Mouse (Mus musculus) forebrain, embryonic 10.5 days (tissue): ENCODE measurements around the gene Gja5. TPM values are rescaled to one million over a fixed set of nuclear protein-coding genes. Genes with fewer than 3 reads are reported as not detected.

Source experiments
- DNase-seq: peaks from one replicate; pipeline ENCODE4 v3.0.0-alpha.2; 2017; ENCODE audit warnings: low spot score; ENCODE audit errors: extremely low spot score
- H3K27ac ChIP-seq: fragments of 300-500 bp; sonication (generic); 2 replicates; pipeline ENCODE4 v1.5.1; 2016; ENCODE audit warnings: mild to moderate bottlenecking
- H3K27me3 ChIP-seq: fragments of 300-500 bp; sonication (generic); 2 replicates; pipeline ENCODE4 v1.6.1; 2016; ENCODE audit warnings: mild to moderate bottlenecking; ENCODE audit not compliant: poor library complexity, severe bottlenecking
- H3K36me3 ChIP-seq: fragments of 300-500 bp; sonication (generic); replicated peaks from 2 replicates; pipeline ENCODE4 v1.6.1; 2016; ENCODE audit warnings: mild to moderate bottlenecking, moderate library complexity
- H3K4me1 ChIP-seq: fragments of 300-500 bp; sonication (generic); 2 replicates; pipeline ENCODE4 v1.6.1; 2016
- H3K4me3 ChIP-seq: fragments of 300-500 bp; sonication (generic); 2 replicates; pipeline ENCODE4 v1.5.1; 2016; ENCODE audit warnings: mild to moderate bottlenecking, moderate library complexity
- H3K9me3 ChIP-seq: fragments of 300-500 bp; sonication (generic); 2 replicates; pipeline ENCODE4 v1.6.1; 2016; ENCODE audit warnings: mild to moderate bottlenecking, moderate library complexity
- WGBS: fragments of 180-500 bp; shearing (Covaris S2); methylation state at CpG from one replicate; pipeline ENCODE4 v1.1.7; 2016; 5-methylcytosine and 5-hydroxymethylcytosine counted together
- polyA plus RNA-seq: library from polyadenylated mRNA; unstranded; fragments of >200 nt; fragmentation: Nextera tagmentation; extraction: Ambion mirVana; gene quantifications from 2 replicates; pipeline ENCODE4 v1.2.1, GENCODE M21; 2016

Gene Gja5
- polyA plus RNA-seq, 1 experiment from 2014 or later = 4.5 TPM

- DNase-seq = no peak
- Histone ChIP-seq H3K27ac (no peak overlapping the region), H3K4me3 (no peak overlapping the region), H3K27me3 (no peaks in the 10 kb centered on the region), H3K4me1 (peaks cover 16% of the 10 kb centered on the region), H3K9me3 (0 out of 2 replicates have a peak, but pooled peaks cover 5% of the 10 kb centered on the region), H3K36me3 (no peaks in the 10 kb centered on the region)
- 90% methylated on average over 2 of the region's 2 CpGs for WGBS
Observed at GRCm38 (mm10) chr3:96942706-96943105, 38.2 kb downstream of the Gja5 start.

- no peaks in the 10 kb centered on the region for H3K36me3 ChIP-seq
- H3K4me3 ChIP-seq = no peak overlapping the region
- no peak for DNase-seq
- 70% methylated on average over 14 of the region's 14 CpGs for WGBS
- H3K9me3 ChIP-seq = no peaks in the 10 kb centered on the region
- H3K4me1 ChIP-seq = no peaks in the 10 kb centered on the region; the same call in 1 of the 2 replicates
- H3K27me3 ChIP-seq = no peaks in the 10 kb centered on the region
- no peak overlapping the region for H3K27ac ChIP-seq
Observed at GRCm38 (mm10) chr3:96953489-96954233, 49.2 kb downstream of the Gja5 start.

- no peaks in the 10 kb centered on the region for H3K36me3 ChIP-seq
- no peak for DNase-seq
- 61% methylated on average over 8 of the region's 8 CpGs for WGBS
Observed at GRCm38 (mm10) chr3:96960597-96960996, 56.1 kb downstream of the Gja5 start.

GRCm38 (mm10) chr3:96963088-96964034 is 58.9 kb downstream of the Gja5 start:
- WGBS = 67% methylated on average over 12 of the region's 12 CpGs
- Histone ChIP-seq H3K4me3 (no peak overlapping the region), H3K27me3 (no peaks in the 10 kb centered on the region), H3K36me3 (no peaks in the 10 kb centered on the region), H3K27ac (no peak overlapping the region), H3K9me3 (no peaks in the 10 kb centered on the region), H3K4me1 (peaks cover 11% of the 10 kb centered on the region)
- DNase-seq = peak; percentile 15

More at GRCm38 (mm10) chr3:96960597-96960996, 56.1 kb downstream of the Gja5 start:
- Histone ChIP-seq H3K4me1 (peaks cover 11% of the 10 kb centered on the region), H3K27ac (no peak overlapping the region), H3K27me3 (no peaks in the 10 kb centered on the region), H3K9me3 (no peaks in the 10 kb centered on the region), H3K4me3 (no peak overlapping the region)

- no peak overlapping the region for H3K27ac ChIP-seq
- WGBS = 72% methylated on average over 7 of the region's 7 CpGs
Observed at GRCm38 (mm10) chr3:96970986-96971385, 66.5 kb downstream of the Gja5 start.

GRCm38 (mm10) chr3:96974467-96974866 is 70.0 kb downstream of the Gja5 start:
- no peak for DNase-seq
- no peak overlapping the region for H3K4me3 ChIP-seq
- no peaks in the 10 kb centered on the region for H3K27me3 ChIP-seq
- 91% methylated on average over 7 of the region's 7 CpGs for WGBS
- no peaks in the 10 kb centered on the region for H3K4me1 ChIP-seq
- no peaks in the 10 kb centered on the region for H3K9me3 ChIP-seq
- no peak overlapping the region for H3K27ac ChIP-seq
- no peaks in the 10 kb centered on the region for H3K36me3 ChIP-seq

More at GRCm38 (mm10) chr3:96970986-96971385, 66.5 kb downstream of the Gja5 start:
- no peaks in the 10 kb centered on the region for H3K9me3 ChIP-seq
- H3K4me1 ChIP-seq = no peaks in the 10 kb centered on the region
- no peak overlapping the region for H3K4me3 ChIP-seq
- DNase-seq = no peak
- H3K36me3 ChIP-seq = no peaks in the 10 kb centered on the region
- no peaks in the 10 kb centered on the region for H3K27me3 ChIP-seq

GRCm38 (mm10) chr3:96975628-96976027 is 71.1 kb downstream of the Gja5 start:
- no peak for DNase-seq
- no peaks in the 10 kb centered on the region for H3K27me3 ChIP-seq
- 88% methylated on average over 10 of the region's 10 CpGs for WGBS
- H3K9me3 ChIP-seq = no peaks in the 10 kb centered on the region
- no peaks in the 10 kb centered on the region for H3K36me3 ChIP-seq
- H3K27ac ChIP-seq = no peak overlapping the region
- no peaks in the 10 kb centered on the region for H3K4me1 ChIP-seq
- H3K4me3 ChIP-seq = no peak overlapping the region

- no peaks in the 10 kb centered on the region for H3K27me3 ChIP-seq
- H3K27ac ChIP-seq = no peak overlapping the region
- H3K36me3 ChIP-seq = no peaks in the 10 kb centered on the region
- no peaks in the 10 kb centered on the region for H3K4me1 ChIP-seq
- WGBS = 91% methylated on average over 2 of the region's 2 CpGs
- no peak overlapping the region for H3K4me3 ChIP-seq
- DNase-seq = no peak
- no peaks in the 10 kb centered on the region for H3K9me3 ChIP-seq
Observed at GRCm38 (mm10) chr3:96977507-96977906, 73.0 kb downstream of the Gja5 start.

- H3K36me3 ChIP-seq = no peaks in the 10 kb centered on the region
- no peak overlapping the region for H3K4me3 ChIP-seq
- H3K4me1 ChIP-seq = no peaks in the 10 kb centered on the region
- no peaks in the 10 kb centered on the region for H3K27me3 ChIP-seq
- H3K9me3 ChIP-seq = no peaks in the 10 kb centered on the region
- no peak for DNase-seq
- 82% methylated on average over 6 of the region's 6 CpGs for WGBS
- H3K27ac ChIP-seq = no peak overlapping the region
Observed at GRCm38 (mm10) chr3:96978469-96978868, 74.0 kb downstream of the Gja5 start.

GRCm38 (mm10) chr3:96979020-96979419 is 74.5 kb downstream of the Gja5 start:
- DNase-seq = no peak
- H3K27ac ChIP-seq = no peak overlapping the region
- no peaks in the 10 kb centered on the region for H3K4me1 ChIP-seq
- H3K27me3 ChIP-seq = no peaks in the 10 kb centered on the region
- no peaks in the 10 kb centered on the region for H3K9me3 ChIP-seq
- H3K4me3 ChIP-seq = no peak overlapping the region
- WGBS = 86% methylated on average over 3 of the region's 3 CpGs
- no peaks in the 10 kb centered on the region for H3K36me3 ChIP-seq

- Histone ChIP-seq H3K27ac (no peak overlapping the region), H3K27me3 (no peaks in the 10 kb centered on the region), H3K4me1 (no peaks in the 10 kb centered on the region), H3K4me3 (no peak overlapping the region), H3K9me3 (no peaks in the 10 kb centered on the region), H3K36me3 (no peaks in the 10 kb centered on the region)
- 87% methylated on average over 3 of the region's 3 CpGs for WGBS
- no peak for DNase-seq
Observed at GRCm38 (mm10) chr3:96981833-96982232, 77.3 kb downstream of the Gja5 start.

GRCm38 (mm10) chr3:96982666-96983065 is 78.2 kb downstream of the Gja5 start:
- H3K4me1 ChIP-seq = no peaks in the 10 kb centered on the region
- no peaks in the 10 kb centered on the region for H3K36me3 ChIP-seq
- H3K4me3 ChIP-seq = no peak overlapping the region
- H3K9me3 ChIP-seq = no peaks in the 10 kb centered on the region
- no peak overlapping the region for H3K27ac ChIP-seq
- H3K27me3 ChIP-seq = no peaks in the 10 kb centered on the region
- 99% methylated on average over 2 of the region's 2 CpGs for WGBS
- DNase-seq = no peak

- WGBS = 11% methylated on average over 3 of the region's 3 CpGs
- peaks cover 6% of the 10 kb centered on the region for H3K4me1 ChIP-seq
- H3K9me3 ChIP-seq = no peaks in the 10 kb centered on the region
- no peak for DNase-seq
- no peak overlapping the region for H3K4me3 ChIP-seq
- H3K27ac ChIP-seq = no peak overlapping the region
- no peaks in the 10 kb centered on the region for H3K36me3 ChIP-seq
- H3K27me3 ChIP-seq = no peaks in the 10 kb centered on the region
Observed at GRCm38 (mm10) chr3:96992526-96992925, 88.0 kb downstream of the Gja5 start.
